Mouse (Mus musculus): ENCODE data around the gene Nhlrc1. TPM values are rescaled to one million over a fixed set of nuclear protein-coding genes. Genes with fewer than 3 reads are reported as not detected.
A peak's percentile ranks its signal among the peaks of the same experiment; 100 is the strongest.

The Nhlrc1 gene
- polyA plus RNA-seq, 2 experiments: 3.1 to 4.5 TPM

GRCm38 (mm10) chr13:47053971-47054370 is 39.3 kb upstream of the Nhlrc1 start:
- H3K9ac ChIP-seq (ENCODE audit: low read depth, low read length, severe bottlenecking): no peak overlapping the region
- 93% methylated on average over 10 of the region's 10 CpGs for WGBS
- H3K4me3 ChIP-seq (replicated peaks; ENCODE audit: low read length): no peak overlapping the region
- H3K27ac ChIP-seq (replicated peaks; ENCODE audit: low read depth, low read length): no peak overlapping the region
- DNase-seq (ENCODE audit: low spot score) (no peak), ATAC-seq (ENCODE audit: low FRiP score, low read depth) (no peak)
- no peak for TF ChIP-seq POLR2A (IDR thresholded peaks at IDR 0.05; ENCODE audit: borderline replicate concordance, extremely low read depth, insufficient read depth, insufficient read length)
- H3K4me2 ChIP-seq (replicated peaks; ENCODE audit: low read depth, low read length, severe bottlenecking): no peak overlapping the region
- H3K9me3 ChIP-seq (ENCODE audit: control insufficient read depth, low read length): no peaks in the 10 kb centered on the region
- H3K4me1 ChIP-seq (ENCODE audit: control insufficient read depth, insufficient read depth, low read length): no peaks in the 10 kb centered on the region
- peaks cover 51% of the 10 kb centered on the region for H3K36me3 ChIP-seq (ENCODE audit: control insufficient read depth, insufficient read depth, low read length)
- no peaks in the 10 kb centered on the region for H3K27me3 ChIP-seq (ENCODE audit: control insufficient read depth, insufficient read depth, low read length)

GRCm38 (mm10) chr13:47050009-47050408 is 35.4 kb upstream of the Nhlrc1 start:
- WGBS: 81% methylated on average over 4 of the region's 4 CpGs
- H3K4me1 ChIP-seq (ENCODE audit: control insufficient read depth, insufficient read depth, low read length): 0 out of 2 replicates have a peak, but pooled peaks cover 3% of the 10 kb centered on the region
- no peak overlapping the region for H3K27ac ChIP-seq (replicated peaks; ENCODE audit: low read depth, low read length)
- H3K4me3 ChIP-seq (replicated peaks; ENCODE audit: low read length): no peak overlapping the region
- H3K9me3 ChIP-seq (ENCODE audit: control insufficient read depth, low read length): no peaks in the 10 kb centered on the region
- H3K9ac ChIP-seq (ENCODE audit: low read depth, low read length, severe bottlenecking): no peak overlapping the region
- H3K27me3 ChIP-seq (ENCODE audit: control insufficient read depth, insufficient read depth, low read length): no peaks in the 10 kb centered on the region
- peaks cover 49% of the 10 kb centered on the region for H3K36me3 ChIP-seq (ENCODE audit: control insufficient read depth, insufficient read depth, low read length)
- DNase-seq (ENCODE audit: low spot score) (no peak), ATAC-seq (ENCODE audit: low FRiP score, low read depth) (no peak)
- no peak for TF ChIP-seq POLR2A (IDR thresholded peaks at IDR 0.05; ENCODE audit: borderline replicate concordance, extremely low read depth, insufficient read depth, insufficient read length)
- H3K4me2 ChIP-seq (replicated peaks; ENCODE audit: low read depth, low read length, severe bottlenecking): no peak overlapping the region

GRCm38 (mm10) chr13:47047996-47048395 is 33.3 kb upstream of the Nhlrc1 start:
- TF ChIP-seq POLR2A (IDR thresholded peaks at IDR 0.05; ENCODE audit: borderline replicate concordance, extremely low read depth, insufficient read depth, insufficient read length): no peak
- H3K36me3 ChIP-seq (ENCODE audit: control insufficient read depth, insufficient read depth, low read length): peaks cover 35% of the 10 kb centered on the region
- no peak overlapping the region for H3K9ac ChIP-seq (ENCODE audit: low read depth, low read length, severe bottlenecking)
- ATAC-seq (ENCODE audit: low FRiP score, low read depth): no peak
- DNase-seq (ENCODE audit: low spot score): no peak
- H3K27ac ChIP-seq (replicated peaks; ENCODE audit: low read depth, low read length): no peak overlapping the region
- 92% methylated on average over 4 of the region's 4 CpGs for WGBS
- H3K27me3 ChIP-seq (ENCODE audit: control insufficient read depth, insufficient read depth, low read length): no peaks in the 10 kb centered on the region
- no peaks in the 10 kb centered on the region for H3K9me3 ChIP-seq (ENCODE audit: control insufficient read depth, low read length)
- H3K4me3 ChIP-seq (replicated peaks; ENCODE audit: low read length): no peak overlapping the region
- no peak overlapping the region for H3K4me2 ChIP-seq (replicated peaks; ENCODE audit: low read depth, low read length, severe bottlenecking)
- H3K4me1 ChIP-seq (ENCODE audit: control insufficient read depth, insufficient read depth, low read length): peaks cover 10% of the 10 kb centered on the region; the same call in 1 of the 2 replicates

- no peak for ATAC-seq (ENCODE audit: low FRiP score, low read depth)
- H3K9ac ChIP-seq (ENCODE audit: low read depth, low read length, severe bottlenecking): peak within 1 kb of the TSS; percentile 65
- peaks cover 10% of the 10 kb centered on the region; the same call in 1 of the 2 replicates for H3K4me1 ChIP-seq (ENCODE audit: control insufficient read depth, insufficient read depth, low read length)
- 11% methylated on average over 6 of the region's 10 CpGs for WGBS
- H3K4me2 ChIP-seq (replicated peaks; ENCODE audit: low read depth, low read length, severe bottlenecking): peak within 1 kb of the TSS; percentile 97
- H3K4me3 ChIP-seq (replicated peaks; ENCODE audit: low read length): peak within 1 kb of the TSS; percentile 63
- TF ChIP-seq POLR2A (IDR thresholded peaks at IDR 0.05; ENCODE audit: borderline replicate concordance, extremely low read depth, insufficient read depth, insufficient read length): no peak
- H3K36me3 ChIP-seq (ENCODE audit: control insufficient read depth, insufficient read depth, low read length): peaks cover 10% of the 10 kb centered on the region
- no peaks in the 10 kb centered on the region for H3K27me3 ChIP-seq (ENCODE audit: control insufficient read depth, insufficient read depth, low read length)
- no peaks in the 10 kb centered on the region for H3K9me3 ChIP-seq (ENCODE audit: control insufficient read depth, low read length)
- peak; percentile 40 for DNase-seq (ENCODE audit: low spot score)
- H3K27ac ChIP-seq (replicated peaks; ENCODE audit: low read depth, low read length): 0 out of 2 replicates have a peak within 1 kb of the TSS, but pooled peaks have one; percentile 48
These were observed 29.9 kb upstream of the Nhlrc1 start, which contains the start of gene Tpmt for GRCm38 (mm10) chr13:47044617-47044947. Gene Tpmt, minus strand, starts transcription at chr13:47044737.

GRCm38 (mm10) chr13:47043833-47044616 is 29.4 kb upstream of the Nhlrc1 start:
- H3K27ac ChIP-seq (replicated peaks; ENCODE audit: low read depth, low read length): 0 out of 2 replicates have a peak overlapping the region, but pooled peaks have one; percentile 48
- 3% methylated on average over 24 of the region's 45 CpGs for WGBS
- peak overlapping the region; percentile 63 for H3K4me3 ChIP-seq (replicated peaks; ENCODE audit: low read length)
- DNase-seq (ENCODE audit: low spot score) (no peak), ATAC-seq (ENCODE audit: low FRiP score, low read depth) (peak; percentile 5)
- peak overlapping the region; percentile 65 for H3K9ac ChIP-seq (ENCODE audit: low read depth, low read length, severe bottlenecking)
- no peak for TF ChIP-seq POLR2A (IDR thresholded peaks at IDR 0.05; ENCODE audit: borderline replicate concordance, extremely low read depth, insufficient read depth, insufficient read length)
- peaks cover 4% of the 10 kb centered on the region; the same call in 1 of the 2 replicates for H3K36me3 ChIP-seq (ENCODE audit: control insufficient read depth, insufficient read depth, low read length)
- H3K27me3 ChIP-seq (ENCODE audit: control insufficient read depth, insufficient read depth, low read length): no peaks in the 10 kb centered on the region
- no peaks in the 10 kb centered on the region for H3K9me3 ChIP-seq (ENCODE audit: control insufficient read depth, low read length)
- peak overlapping the region; percentile 97 for H3K4me2 ChIP-seq (replicated peaks; ENCODE audit: low read depth, low read length, severe bottlenecking)
- H3K4me1 ChIP-seq (ENCODE audit: control insufficient read depth, insufficient read depth, low read length): peaks cover 10% of the 10 kb centered on the region; the same call in 1 of the 2 replicates

Measured in limb, embryonic 14.5 days (tissue).